Mouse (Mus musculus) activated CD4-positive, CD25-positive, alpha-beta regulatory T cell, adult 4 months (primary cell): ENCODE results near the gene Phyhipl. TPM values are rescaled to one million over a fixed set of nuclear protein-coding genes. Genes with fewer than 3 reads are reported as not detected.

Experiments
- ATAC-seq: one replicate; pipeline ENCODE4 v1.8.0; 2017
- polyA plus RNA-seq, 2 experiments: library from polyadenylated mRNA; unstranded; fragments of 100-300 nt; shearing (Covaris generic); gene quantifications; one replicate each; pipeline ENCODE4 v1.2.1; 2017

Gene Phyhipl
- not detected for polyA plus RNA-seq

DNA sequence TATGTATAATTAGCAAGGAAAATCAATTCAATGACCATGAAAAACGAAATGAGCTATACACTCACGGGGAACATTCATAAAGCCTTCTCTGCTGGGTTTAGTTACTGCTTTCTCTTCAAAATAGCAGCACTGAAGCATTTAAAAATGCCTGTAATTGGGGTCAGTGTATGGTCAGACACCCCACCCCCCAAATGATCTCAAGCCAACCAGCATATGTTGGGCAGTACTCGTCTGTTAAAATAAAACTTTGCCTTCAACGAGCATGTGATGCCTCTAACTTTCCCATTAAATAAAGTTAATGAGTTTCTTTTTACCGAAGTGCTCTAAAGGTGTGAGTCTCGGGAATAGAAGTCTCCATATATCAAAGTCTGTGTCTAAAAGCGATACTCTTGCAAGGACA, at the start of gene Phyhipl:
TSS of gene Phyhipl (minus strand) at position 138 of the 400 bp plus-strand sequence.
- ATAC-seq: no peak

- no peak for ATAC-seq
These were observed 47.4 kb upstream of the Phyhipl start for GRCm38 (mm10) chr10:70703211-70703610.

- ATAC-seq: no peak
These were observed 43.8 kb upstream of the Phyhipl start for GRCm38 (mm10) chr10:70699581-70699980.

GRCm38 (mm10) chr10:70698014-70698413, 42.2 kb upstream of the Phyhipl start:
- ATAC-seq: no peak

GRCm38 (mm10) chr10:70696748-70697585, 41.2 kb upstream of the Phyhipl start:
- ATAC-seq: no peak

- no peak for ATAC-seq
These were observed 33.6 kb upstream of the Phyhipl start for GRCm38 (mm10) chr10:70689346-70689745.

DNA sequence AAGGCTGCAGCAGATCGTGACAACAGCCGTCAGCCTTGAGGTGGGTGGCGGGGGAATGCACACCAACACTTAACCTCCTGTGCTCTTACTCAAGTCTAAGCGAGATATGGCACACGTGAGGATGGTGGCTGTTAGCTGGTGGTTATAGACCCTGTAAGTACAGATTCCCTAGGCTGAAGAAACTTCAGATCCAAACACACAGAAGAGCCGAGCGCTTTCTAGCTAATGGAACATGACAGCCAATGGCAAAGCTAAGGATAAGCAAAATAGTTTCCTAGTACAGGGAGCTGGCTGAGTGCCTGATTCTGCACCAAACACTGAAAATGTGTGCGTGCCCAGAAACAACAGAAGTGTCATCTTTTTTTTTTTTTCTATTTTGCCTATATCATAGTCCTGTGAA, 33.1 kb upstream of the Phyhipl start:
- ATAC-seq: no peak

- ATAC-seq: no peak
These were observed 31.4 kb upstream of the Phyhipl start for GRCm38 (mm10) chr10:70686941-70687703.

GRCm38 (mm10) chr10:70686505-70686904, 30.7 kb upstream of the Phyhipl start:
- no peak for ATAC-seq

GRCm38 (mm10) chr10:70683508-70683907, 27.7 kb upstream of the Phyhipl start:
- ATAC-seq: no peak

GRCm38 (mm10) chr10:70677946-70678345, 22.2 kb upstream of the Phyhipl start:
- ATAC-seq: no peak

- no peak for ATAC-seq
These were observed 507 bp upstream of the Phyhipl start for GRCm38 (mm10) chr10:70656272-70656671.

- no peak for ATAC-seq
These were observed 1.1 kb downstream of the Phyhipl start for GRCm38 (mm10) chr10:70654655-70655054.

GRCm38 (mm10) chr10:70654139-70654538, 1.6 kb downstream of the Phyhipl start:
- no peak for ATAC-seq

DNA sequence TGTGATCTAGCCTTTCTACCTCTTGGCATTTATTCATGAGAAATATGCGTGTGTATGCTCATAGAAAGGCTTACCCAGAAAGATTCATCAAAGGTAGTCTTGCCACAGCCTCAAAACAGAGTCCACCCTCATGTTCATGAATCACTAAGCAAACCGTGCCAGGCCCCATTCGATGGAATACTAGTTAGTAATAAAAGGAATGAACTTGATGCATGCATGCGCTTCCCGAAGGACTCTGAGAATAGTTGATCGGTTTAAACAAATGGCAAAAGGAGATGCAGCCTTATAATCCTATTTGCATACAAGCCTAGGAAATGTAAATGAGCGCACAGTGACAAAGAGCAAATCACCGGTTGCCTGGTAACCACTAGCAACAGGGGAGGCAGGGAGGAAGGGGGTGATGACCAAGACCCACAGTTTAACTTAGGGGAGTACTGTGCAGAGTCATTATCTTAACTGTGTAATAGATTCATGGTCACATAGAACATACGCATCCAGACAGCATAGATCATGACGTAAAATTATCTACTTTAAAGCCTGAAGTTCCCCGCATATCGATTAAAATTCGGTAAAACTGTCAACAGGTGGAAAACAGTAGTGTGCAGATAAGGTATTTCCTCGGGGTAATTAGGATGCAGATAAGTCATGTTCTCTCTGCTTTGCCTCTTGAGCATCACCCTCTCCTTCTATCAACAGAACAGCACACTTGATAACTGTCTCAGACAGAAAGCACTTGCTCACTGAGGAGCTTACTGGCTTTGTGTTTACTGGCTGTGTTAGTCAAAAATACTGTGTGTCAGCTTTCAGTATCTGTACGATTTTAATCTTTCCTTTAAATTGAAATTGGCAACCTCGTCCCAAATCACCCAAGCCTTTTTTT, 3.8 kb downstream of the Phyhipl start:
- ATAC-seq: no peak

DNA sequence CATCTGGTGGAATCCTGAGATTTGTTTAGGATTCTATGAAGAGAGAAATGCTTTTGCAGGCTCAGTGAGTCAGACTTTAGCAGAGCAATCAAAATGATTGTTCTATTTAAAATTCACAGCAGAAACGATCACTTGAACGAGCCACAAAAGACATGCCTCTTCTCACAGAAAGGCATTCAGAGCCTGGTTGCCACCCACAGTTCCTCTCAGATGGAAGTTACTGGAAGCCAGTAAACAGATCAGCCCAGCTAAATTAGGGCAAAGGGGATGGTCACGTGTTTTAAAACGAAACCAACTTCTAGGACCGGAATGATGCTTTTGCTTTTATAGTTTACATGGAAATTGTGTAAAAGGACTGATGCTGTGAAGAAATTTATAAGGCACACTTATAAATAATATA, 6.9 kb downstream of the Phyhipl start:
- no peak for ATAC-seq

DNA sequence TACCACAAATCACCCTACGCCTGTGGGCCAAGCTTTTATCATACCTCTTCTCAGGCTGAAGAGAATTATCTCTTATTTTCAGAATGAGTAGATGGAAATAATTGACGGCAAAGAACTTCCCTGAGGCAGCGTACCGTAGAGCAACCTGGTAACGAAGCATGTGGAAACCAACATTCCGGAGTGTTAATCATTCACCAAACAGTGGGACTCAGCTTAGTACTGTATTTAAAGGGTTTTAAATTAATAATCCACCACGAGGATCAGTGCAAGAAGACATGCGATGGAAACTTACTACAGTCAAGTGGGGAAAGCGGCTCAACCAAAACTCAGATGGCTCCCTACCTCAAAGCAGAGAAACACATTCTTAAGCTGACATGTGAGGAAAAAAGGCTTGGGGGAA, 12.6 kb downstream of the Phyhipl start:
- no peak for ATAC-seq

- ATAC-seq: no peak
These were observed 14.7 kb downstream of the Phyhipl start for GRCm38 (mm10) chr10:70640896-70641596.

DNA sequence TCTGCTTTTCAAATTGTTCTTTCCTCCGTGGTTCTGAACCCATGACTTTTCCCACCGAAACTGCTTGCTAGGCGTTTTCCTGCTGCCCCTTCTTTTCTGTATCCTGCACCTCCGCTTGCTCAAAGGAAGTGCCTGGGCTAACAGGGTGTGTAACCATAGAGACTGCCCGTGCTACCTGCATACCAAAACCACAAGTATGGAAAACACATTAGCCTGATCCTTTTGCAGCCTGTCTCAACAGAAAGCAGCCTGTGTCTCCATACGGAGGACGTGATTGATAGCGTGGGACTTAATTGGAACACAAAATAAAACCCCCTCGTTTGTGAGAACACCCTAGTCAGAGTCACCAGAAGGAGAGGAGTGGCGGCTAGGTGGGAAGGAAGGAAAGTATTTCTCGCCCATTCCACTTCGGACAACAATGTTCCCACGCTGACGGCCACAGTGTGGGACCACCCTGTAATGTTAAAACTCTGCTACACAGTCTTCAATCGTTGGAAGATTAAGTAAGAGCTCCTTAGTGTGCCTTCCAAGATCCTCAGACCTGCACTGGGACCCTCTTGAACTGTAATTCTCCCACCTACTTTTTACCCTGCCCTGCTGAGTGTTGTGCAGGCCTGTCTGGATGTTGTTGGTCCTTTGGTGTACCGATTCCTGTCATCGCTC, 15.6 kb downstream of the Phyhipl start:
- no peak for ATAC-seq

DNA sequence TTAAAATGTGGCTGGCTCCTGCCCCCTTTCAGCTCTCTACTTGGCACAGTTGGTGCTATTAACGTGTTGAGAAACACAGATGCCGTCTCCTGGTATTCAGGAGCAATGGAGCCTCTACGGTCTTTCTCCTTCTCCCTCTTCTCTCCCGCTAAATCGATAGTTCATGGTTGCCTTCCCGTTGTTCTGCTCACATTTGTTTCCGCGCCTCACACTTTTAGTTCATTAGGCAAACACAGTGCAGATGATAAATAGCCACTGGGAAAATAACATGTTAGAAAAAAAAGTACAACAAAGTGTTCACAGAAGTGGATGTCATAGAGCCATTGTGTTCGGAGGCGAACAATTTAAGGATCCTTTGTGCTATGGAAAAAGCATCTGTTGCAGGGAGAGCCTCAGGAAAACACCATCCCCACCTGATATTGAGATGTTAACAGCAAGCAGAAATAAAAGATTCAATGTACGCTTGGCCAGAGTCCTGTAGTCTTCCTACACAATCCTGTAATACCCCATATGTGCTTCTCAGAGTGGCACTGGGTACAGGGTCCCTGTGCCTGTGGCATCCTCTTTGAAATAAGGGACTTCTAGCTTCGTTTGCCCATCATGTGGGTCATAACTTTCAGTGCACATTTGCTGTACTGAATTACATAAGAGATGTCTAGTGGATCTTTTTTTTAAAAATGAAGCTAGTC, 18.0 kb downstream of the Phyhipl start:
- ATAC-seq: no peak

DNA sequence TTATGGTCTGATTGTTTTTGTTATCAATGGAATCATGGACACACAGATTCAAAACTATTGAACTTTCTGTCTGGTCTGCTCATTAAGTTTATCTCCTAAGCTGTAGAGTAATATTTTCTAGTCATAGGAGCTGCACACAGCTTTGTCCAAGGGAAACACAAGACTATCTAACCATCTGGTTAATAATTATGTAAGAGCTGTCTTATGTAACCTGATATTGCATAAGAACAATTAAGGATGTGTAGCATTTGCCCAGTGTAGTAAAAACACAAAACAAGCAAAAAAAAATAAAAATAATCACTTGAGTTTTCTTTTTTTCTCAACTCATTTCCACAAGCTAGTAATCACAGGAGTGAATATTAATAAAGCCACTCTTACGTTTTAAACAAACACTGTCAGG, 20.5 kb downstream of the Phyhipl start:
- no peak for ATAC-seq
